Mouse (Mus musculus) erythroblast, adult 5-6 weeks (primary cell): ENCODE data around the gene Slc8a1. TPM values are rescaled to one million over a fixed set of nuclear protein-coding genes. Genes with fewer than 3 reads are reported as not detected.

ENCODE experiments used
- ATAC-seq: replicated peaks from 2 replicates; pipeline ENCODE4 v1.8.0; 2016; ENCODE audit warnings: moderate number of reproducible peaks, mild to moderate bottlenecking, moderate TSS enrichment, inconsistent platforms; ENCODE audit not compliant: poor library complexity, low FRiP score, severe bottlenecking
- total RNA-seq, 2 experiments: library from RNA; stranded (forward) in 1 of 2; stranded (reverse) in 1 of 2; fragments of 150-400 nt in 1 of 2; fragments of 200-764, 138-1000 nt in 1 of 2; gene quantifications; 2 replicates each; pipeline versions ENCODE4 v1.2.3 to v1.2.4; 2015 to 2017; ENCODE audit warnings: low replicate concordance in 2 of 2

The Slc8a1 gene
- total RNA-seq, 2 experiments from 2014 or later, result 2.3 to 4.6 TPM

- no peak for ATAC-seq
Measured at GRCm38 (mm10) chr17:81459379-81459778, 278.8 kb downstream of the Slc8a1 start.

GRCm38 (mm10) chr17:81455977-81456376, 282.2 kb downstream of the Slc8a1 start:
- no peak for ATAC-seq

GRCm38 (mm10) chr17:81455269-81455668, 282.9 kb downstream of the Slc8a1 start:
- no peak for ATAC-seq

GRCm38 (mm10) chr17:81441463-81441862, 296.7 kb downstream of the Slc8a1 start, which contains the start of gene Gm11096:
Gene Gm11096, plus strand, starts transcription at chr17:81441763.
- no peak for ATAC-seq

GRCm38 (mm10) chr17:81433148-81433547, 305.0 kb downstream of the Slc8a1 start:
- no peak for ATAC-seq

GRCm38 (mm10) chr17:81432733-81433132, 305.4 kb downstream of the Slc8a1 start:
- ATAC-seq, result no peak

- ATAC-seq, result no peak
Measured at GRCm38 (mm10) chr17:81427245-81427644, 310.9 kb downstream of the Slc8a1 start.

- no peak for ATAC-seq
Measured at GRCm38 (mm10) chr17:81424256-81424912, 313.8 kb downstream of the Slc8a1 start.

GRCm38 (mm10) chr17:81419802-81420459, 318.2 kb downstream of the Slc8a1 start:
- ATAC-seq, result no peak

- no peak for ATAC-seq
Measured at GRCm38 (mm10) chr17:81416361-81417114, 321.6 kb downstream of the Slc8a1 start.

GRCm38 (mm10) chr17:81412736-81413135, 325.4 kb downstream of the Slc8a1 start:
- ATAC-seq, result no peak

GRCm38 (mm10) chr17:81404225-81404624, 334.0 kb downstream of the Slc8a1 start:
- no peak for ATAC-seq

GRCm38 (mm10) chr17:81403121-81403520, 335.1 kb downstream of the Slc8a1 start:
- no peak for ATAC-seq

- no peak for ATAC-seq
Measured at GRCm38 (mm10) chr17:81402636-81403035, 335.5 kb downstream of the Slc8a1 start.

- ATAC-seq, result no peak
Measured at GRCm38 (mm10) chr17:81400377-81400776, 337.8 kb downstream of the Slc8a1 start.

- ATAC-seq, result no peak
Measured at GRCm38 (mm10) chr17:81397434-81397833, 340.7 kb downstream of the Slc8a1 start.

- no peak for ATAC-seq
Measured at GRCm38 (mm10) chr17:81394124-81394523, 344.1 kb downstream of the Slc8a1 start.

GRCm38 (mm10) chr17:81393040-81393439, 345.1 kb downstream of the Slc8a1 start:
- no peak for ATAC-seq

GRCm38 (mm10) chr17:81391478-81391877, 346.7 kb downstream of the Slc8a1 start:
- ATAC-seq, result no peak

GRCm38 (mm10) chr17:81390790-81391189, 347.4 kb downstream of the Slc8a1 start:
- ATAC-seq, result no peak

GRCm38 (mm10) chr17:81386118-81386517, 352.1 kb downstream of the Slc8a1 start:
- no peak for ATAC-seq
